In the genomic region with DNA sequence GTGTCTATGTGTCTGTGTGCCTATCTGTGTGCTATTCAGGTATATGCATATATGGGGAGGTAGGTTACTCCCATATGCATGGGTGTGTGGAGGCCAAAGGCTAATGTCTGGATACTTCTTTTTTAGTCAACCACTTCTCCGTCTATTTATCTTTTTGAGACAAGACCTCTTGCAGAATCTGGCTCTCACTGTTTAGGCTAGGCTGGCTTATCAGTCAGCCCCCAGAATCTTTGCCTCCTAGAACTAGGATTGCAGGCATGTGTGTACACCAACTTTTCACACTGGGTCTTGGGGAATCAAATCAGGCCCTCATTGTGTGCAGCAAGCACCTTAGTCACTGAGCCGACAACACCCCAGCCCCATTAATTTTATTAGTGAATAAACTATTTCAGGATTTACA, we compare ENCODE assay signal across 16 mouse cellular contexts.
"Had no signal": no experiment of that assay in that cellular context is flagged by ENCODE, and none has a peak within 500 bp of the region (broad histone marks: within the 10 kb centered on the region; RNA-seq: fewer than 3 reads in every experiment).

No protein-coding gene starts in this region.

- H3K27ac ChIP-seq: liver, embryonic 15.5 days; lung, embryonic 15.5 days; macrophage; midbrain, embryonic 12.5 days; midbrain, embryonic 15.5 days; neural tube, embryonic 12.5 days; stomach, embryonic 15.5 days; stomach, postnatal 0 days had no signal

- H3K9ac ChIP-seq: liver, embryonic 15.5 days; lung, embryonic 15.5 days; midbrain, embryonic 12.5 days; midbrain, embryonic 15.5 days; neural tube, embryonic 12.5 days; stomach, embryonic 15.5 days had no signal

- ATAC-seq: lung, postnatal 0 days; midbrain, embryonic 15.5 days had no signal

- H3K4me1 ChIP-seq: lung, embryonic 15.5 days had no signal

- DNase-seq: liver, postnatal 0 days; lung, adult 2 months; lung, postnatal 14 days; lung, postnatal 36 days; right cerebral cortex, postnatal 14 days; thymus, postnatal 14 days; thymus, postnatal 36 days had no signal

- H3K27me3 ChIP-seq: liver, embryonic 15.5 days; midbrain, embryonic 12.5 days; midbrain, embryonic 15.5 days; neural tube, embryonic 12.5 days; stomach, embryonic 15.5 days had no signal

- H3K4me2 ChIP-seq: liver, embryonic 15.5 days; lung, embryonic 15.5 days; midbrain, embryonic 12.5 days; midbrain, embryonic 15.5 days; neural tube, embryonic 12.5 days; stomach, embryonic 15.5 days had no signal

- H3K36me3 ChIP-seq: liver, embryonic 15.5 days; lung, embryonic 15.5 days; midbrain, embryonic 12.5 days; midbrain, embryonic 15.5 days; neural tube, embryonic 12.5 days; stomach, embryonic 15.5 days had no signal

- H3K9me3 ChIP-seq: liver, embryonic 15.5 days; lung, embryonic 15.5 days; midbrain, embryonic 12.5 days; midbrain, embryonic 15.5 days; neural tube, embryonic 12.5 days; stomach, embryonic 15.5 days had no signal

- H3K4me3 ChIP-seq: liver, embryonic 15.5 days; lung, embryonic 15.5 days; midbrain, embryonic 12.5 days; midbrain, embryonic 15.5 days; neural tube, embryonic 12.5 days; stomach, embryonic 15.5 days had no signal
